Mouse (Mus musculus) olfactory bulb, adult 2 months (tissue): ENCODE results near the gene Epm2a. TPM values are rescaled to one million over a fixed set of nuclear protein-coding genes. Genes with fewer than 3 reads are reported as not detected.
A peak's percentile ranks its signal among the peaks of the same experiment; 100 is the strongest.
"Not testable (repeated sequence)": the region's sequence is repeated elsewhere in the genome, so short reads cannot be mapped to it uniquely, and the experiment has no call there.

ENCODE experiments used
- H3K27ac ChIP-seq: fragments of 200-500 bp; 2 replicates; pipeline ENCODE4 v1.5.1; 2012; ENCODE audit warnings: low read depth, low read length; ENCODE audit not compliant: insufficient read depth
- H3K4me1 ChIP-seq: fragments of 200-500 bp; 2 replicates; pipeline ENCODE4 v1.6.1; 2012; ENCODE audit warnings: low read length; ENCODE audit not compliant: control insufficient read depth, insufficient read depth
- H3K4me3 ChIP-seq: fragments of 200-500 bp; 2 replicates; pipeline ENCODE4 v1.5.1; 2012; ENCODE audit warnings: mild to moderate bottlenecking, low read depth, low read length, moderate library complexity; ENCODE audit not compliant: insufficient read depth
- CTCF ChIP-seq: fragments of 200-500 bp; IDR thresholded peaks from 2 replicates; pipeline ENCODE4 v1.5.1; 2012; ENCODE audit warnings: low read depth, mild to moderate bottlenecking, low read length, moderate library complexity; ENCODE audit not compliant: insufficient read depth
- POLR2A ChIP-seq: fragments of 200-500 bp; IDR thresholded peaks from 2 replicates; pipeline ENCODE4 v1.6.1; 2012; ENCODE audit warnings: mild to moderate bottlenecking, low read depth, low read length, moderate library complexity; ENCODE audit not compliant: insufficient read depth
- WGBS: fragments of 180-500 bp; shearing (Covaris S2); methylation state at CpG from one replicate; pipeline ENCODE4 v1.1.7; 2018; 5-methylcytosine and 5-hydroxymethylcytosine counted together
- polyA plus RNA-seq: library from polyadenylated mRNA; stranded (reverse); fragments of >200 nt; gene quantifications from 2 replicates; pipeline ENCODE4 v1.2.4, GENCODE M21; 2012; ENCODE audit warnings: low replicate concordance; ENCODE audit not compliant: missing spikeins, insufficient read depth, insufficient read length

Gene Epm2a
- polyA plus RNA-seq = not detected in 2 replicates

- 3% methylated on average over 106 of the region's 106 CpGs for WGBS
- TF ChIP-seq CTCF (no peak), POLR2A (no peak)
- peak within 1 kb of the TSS; percentile 97 for H3K4me3 ChIP-seq
- peaks cover 7% of the 10 kb centered on the region; the same call in 1 of the 2 replicates for H3K4me1 ChIP-seq
- H3K27ac ChIP-seq = peak within 1 kb of the TSS; percentile 98
These were observed at the start of gene Epm2a for GRCm38 (mm10) chr10:11343205-11344141. TSS of gene Epm2a (plus strand) at chr10:11343404.

DNA sequence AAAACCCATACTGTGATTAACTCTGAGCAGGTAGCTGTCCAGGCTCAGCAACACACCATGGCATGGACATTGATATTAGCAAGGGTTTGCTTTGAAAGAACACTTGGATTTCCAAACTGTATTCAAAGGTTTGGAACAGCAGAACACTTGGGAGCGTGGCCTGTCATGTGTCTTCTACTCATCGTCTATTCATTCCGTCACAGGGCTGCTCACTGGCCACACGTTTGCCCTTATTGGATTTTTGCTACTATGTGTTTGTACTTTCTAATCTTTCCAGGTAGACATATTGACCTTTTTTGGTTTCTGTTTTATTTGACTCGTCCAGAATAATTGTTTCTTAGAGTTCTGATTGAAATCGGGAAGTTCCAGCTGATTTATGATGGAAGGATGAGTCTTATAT, 44.8 kb upstream of the Epm2a start:
- Histone ChIP-seq H3K27ac (no peak overlapping the region), H3K4me3 (no peak overlapping the region), H3K4me1 (no peaks in the 10 kb centered on the region)
- TF ChIP-seq CTCF = no peak
- no peak for TF ChIP-seq POLR2A
- WGBS = 94% methylated on average over 6 of the region's 6 CpGs

- WGBS = 52% methylated on average over 9 of the region's 9 CpGs
- no peak overlapping the region for H3K27ac ChIP-seq
- H3K4me3 ChIP-seq = no peak overlapping the region
- TF ChIP-seq POLR2A (no peak), CTCF (no peak)
- H3K4me1 ChIP-seq = no peaks in the 10 kb centered on the region
These were observed 37.7 kb upstream of the Epm2a start for GRCm38 (mm10) chr10:11305365-11306053.

DNA sequence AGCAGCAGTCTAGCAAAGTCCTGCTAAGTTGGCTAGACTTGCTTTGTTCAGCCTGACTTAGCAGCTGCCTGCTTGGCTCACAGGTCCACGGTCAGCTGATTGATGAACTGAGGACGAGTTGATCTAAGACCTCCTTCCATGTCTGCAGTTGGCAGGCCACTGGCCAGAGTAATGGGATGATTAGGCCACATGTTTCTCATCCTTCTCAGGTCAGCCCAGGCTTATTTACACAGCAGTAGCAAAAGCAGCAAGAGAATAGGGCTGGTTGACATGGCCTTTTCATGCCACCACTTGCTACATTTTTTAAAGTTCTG, 37.2 kb upstream of the Epm2a start:
- TF ChIP-seq POLR2A (no peak), CTCF (no peak)
- no peaks in the 10 kb centered on the region for H3K4me1 ChIP-seq
- 31% methylated on average over 2 of the region's 2 CpGs for WGBS
- no peak overlapping the region for H3K27ac ChIP-seq
- H3K4me3 ChIP-seq = no peak overlapping the region

- Histone ChIP-seq H3K4me3 (no peak overlapping the region), H3K27ac (no peak overlapping the region), H3K4me1 (no peaks in the 10 kb centered on the region)
- 89% methylated on average over 1 of the region's 1 CpGs for WGBS
- TF ChIP-seq POLR2A (no peak), CTCF (no peak)
These were observed 33.3 kb upstream of the Epm2a start for GRCm38 (mm10) chr10:11309866-11310265.

GRCm38 (mm10) chr10:11310481-11310880, 32.7 kb upstream of the Epm2a start:
- H3K4me1 ChIP-seq = no peaks in the 10 kb centered on the region
- TF ChIP-seq CTCF (no peak), POLR2A (no peak)
- no peak overlapping the region for H3K4me3 ChIP-seq
- H3K27ac ChIP-seq = no peak overlapping the region

DNA sequence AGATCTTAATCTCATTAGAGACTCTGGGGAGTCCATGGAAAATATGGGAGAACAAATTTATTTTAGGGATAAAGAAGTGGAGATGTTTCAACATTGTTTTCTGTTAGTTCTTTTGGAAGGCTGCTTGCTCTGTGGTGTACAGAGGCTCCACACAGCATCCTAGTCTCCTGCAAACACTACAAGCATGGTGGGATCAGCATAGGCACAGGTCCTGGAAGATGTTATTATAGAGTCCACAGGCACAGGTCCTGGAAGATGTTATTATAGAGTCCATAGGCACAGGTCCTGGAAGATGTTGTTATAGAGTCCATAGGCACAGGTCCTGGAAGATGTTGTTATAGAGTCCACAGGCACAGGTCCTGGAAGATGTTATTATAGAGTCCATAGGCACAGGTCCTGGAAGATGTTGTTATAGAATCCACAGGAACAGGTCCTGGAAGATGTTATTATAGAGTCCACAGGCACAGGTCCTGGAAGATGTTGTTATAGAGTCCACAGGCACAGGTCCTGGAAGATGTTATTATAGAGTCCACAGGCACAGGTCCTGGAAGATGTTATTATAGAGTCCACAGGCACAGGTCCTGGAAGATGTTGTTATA, 25.2 kb upstream of the Epm2a start:
- not testable (repeated sequence) for H3K4me3 ChIP-seq, H3K27ac ChIP-seq, H3K4me1 ChIP-seq

DNA sequence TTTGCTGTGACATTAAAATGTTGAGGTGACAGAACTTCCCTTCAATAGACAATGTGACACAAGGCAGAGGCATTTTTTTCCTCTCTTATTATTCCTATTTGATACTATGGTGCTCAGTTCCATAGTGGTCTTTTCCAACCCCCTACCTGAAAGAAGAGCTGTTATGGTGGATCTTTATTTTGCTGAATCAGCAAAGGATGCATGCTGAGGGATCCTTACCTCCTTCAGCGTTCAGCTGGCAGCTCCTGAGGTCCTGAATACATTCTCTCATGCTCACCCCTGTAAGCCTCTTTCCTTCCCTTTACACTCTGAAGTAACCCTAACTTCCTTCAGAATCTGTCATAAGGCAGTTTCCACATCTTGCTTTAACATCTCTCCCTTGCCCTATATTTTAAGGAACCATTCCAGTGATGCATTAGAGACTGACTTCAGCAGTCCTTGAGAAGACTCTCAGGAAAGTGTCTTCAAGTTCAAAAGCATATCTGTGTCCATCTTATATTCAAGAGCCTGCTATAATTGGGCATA, 23.7 kb upstream of the Epm2a start:
- WGBS = 69% methylated on average over 1 of the region's 1 CpGs
- no peak overlapping the region for H3K4me3 ChIP-seq
- TF ChIP-seq POLR2A (no peak), CTCF (no peak)
- no peak overlapping the region for H3K27ac ChIP-seq
- H3K4me1 ChIP-seq = no peaks in the 10 kb centered on the region

DNA sequence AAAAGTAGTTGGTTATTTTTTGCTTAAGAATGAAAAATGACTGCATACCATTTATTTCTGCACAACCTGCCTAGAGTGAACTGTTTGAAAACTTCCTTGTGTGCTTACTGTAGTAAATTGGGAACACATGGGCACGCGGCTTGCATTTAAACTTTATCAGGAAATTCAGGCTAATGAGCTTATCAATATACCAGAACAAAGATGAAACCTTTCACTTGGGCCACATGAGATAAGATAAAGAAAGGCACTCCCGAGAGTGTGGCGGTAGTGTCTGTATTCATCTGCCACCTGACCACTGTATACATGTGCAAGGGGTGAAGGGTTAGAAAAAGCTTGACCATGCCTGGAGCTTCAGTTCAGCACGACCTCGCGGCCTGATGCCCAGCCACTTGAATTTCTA, 20.9 kb upstream of the Epm2a start:
- TF ChIP-seq POLR2A (no peak), CTCF (no peak)
- Histone ChIP-seq H3K4me1 (no peaks in the 10 kb centered on the region), H3K4me3 (no peak overlapping the region), H3K27ac (no peak overlapping the region)
- 96% methylated on average over 7 of the region's 7 CpGs for WGBS
